Mouse (Mus musculus) liver, embryonic 12.5 days (tissue): ENCODE results near the gene Ttc13. TPM values are rescaled to one million over a fixed set of nuclear protein-coding genes. Genes with fewer than 3 reads are reported as not detected.

ENCODE experiments used
- ATAC-seq: fragments of 200-750 bp; cut with Nextera tagmentation; 2 replicates; pipeline ENCODE4 v1.8.0; 2017; ENCODE audit warnings: moderate number of reproducible peaks, mild to moderate bottlenecking, moderate library complexity
- H3K27ac ChIP-seq: fragments of 300-500 bp; sonication (generic); 2 replicates; pipeline ENCODE4 v1.5.1; 2016; ENCODE audit warnings: mild to moderate bottlenecking
- H3K27me3 ChIP-seq: fragments of 300-500 bp; sonication (generic); replicated peaks from 2 replicates; pipeline ENCODE4 v1.6.1; 2016; ENCODE audit warnings: mild to moderate bottlenecking, moderate library complexity
- H3K36me3 ChIP-seq: fragments of 300-500 bp; sonication (generic); 2 replicates; pipeline ENCODE4 v1.6.1; 2016; ENCODE audit warnings: mild to moderate bottlenecking, moderate library complexity
- H3K4me1 ChIP-seq: fragments of 300-500 bp; sonication (generic); 2 replicates; pipeline ENCODE4 v1.6.1; 2016
- H3K4me2 ChIP-seq: fragments of 300-500 bp; sonication (generic); 2 replicates; pipeline ENCODE4 v1.6.1; 2016; ENCODE audit warnings: mild to moderate bottlenecking, moderate library complexity
- H3K4me3 ChIP-seq: fragments of 300-500 bp; sonication (generic); 2 replicates; pipeline ENCODE4 v1.5.1; 2016; ENCODE audit warnings: mild to moderate bottlenecking, moderate library complexity
- H3K9ac ChIP-seq: fragments of 300-500 bp; sonication (generic); 2 replicates; pipeline ENCODE4 v1.6.1; 2016; ENCODE audit warnings: mild to moderate bottlenecking, moderate library complexity
- H3K9me3 ChIP-seq: fragments of 300-500 bp; sonication (generic); replicated peaks from 2 replicates; pipeline ENCODE4 v1.6.1; 2016; ENCODE audit warnings: mild to moderate bottlenecking, moderate library complexity
- WGBS: fragments of 180-500 bp; shearing (Covaris S2); methylation state at CpG from one replicate; pipeline ENCODE4 v1.1.7; 2016; ENCODE audit not compliant: insufficient replicate concordance; 5-methylcytosine and 5-hydroxymethylcytosine counted together
- polyA plus RNA-seq: library from polyadenylated mRNA; unstranded; fragments of >200 nt; fragmentation: Nextera tagmentation; extraction: Ambion mirVana; gene quantifications from 2 replicates; pipeline ENCODE4 v1.2.1, GENCODE M21; 2016

Ttc13 gene
- polyA plus RNA-seq, 1 experiment from 2014 or later: 32.4 TPM

GRCm38 (mm10) chr8:124651776-124652175, 70.0 kb downstream of the Ttc13 start:
- H3K4me1 ChIP-seq: peaks cover 49% of the 10 kb centered on the region
- no peaks in the 10 kb centered on the region for H3K9me3 ChIP-seq

DNA sequence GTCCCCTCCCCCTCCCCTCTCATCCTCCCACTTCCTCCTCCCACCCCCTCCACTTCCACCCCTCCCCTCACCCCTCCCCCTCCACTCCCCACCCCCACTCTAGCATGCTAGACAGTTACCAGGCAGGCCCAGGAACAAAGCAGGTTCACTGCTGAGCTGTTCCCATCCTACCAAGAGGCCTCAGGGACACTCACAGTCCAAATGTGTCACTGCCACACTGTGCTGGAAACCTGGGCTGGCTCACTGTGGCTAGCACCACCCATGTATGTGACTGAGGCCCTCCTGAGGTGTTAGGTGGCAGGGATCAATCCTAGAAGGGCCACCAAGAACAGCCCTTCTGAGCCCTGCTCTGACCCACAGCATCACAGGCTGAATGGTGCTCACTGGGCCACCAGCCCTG, 73.5 kb downstream of the Ttc13 start:
- H3K4me3 ChIP-seq: no peak overlapping the region
- no peak overlapping the region for H3K27ac ChIP-seq
- peaks cover 32% of the 10 kb centered on the region for H3K4me1 ChIP-seq
- H3K36me3 ChIP-seq: peaks cover 15% of the 10 kb centered on the region
- H3K4me2 ChIP-seq: no peak overlapping the region
- H3K27me3 ChIP-seq: no peaks in the 10 kb centered on the region
- ATAC-seq: peak; percentile 13; the same call in 1 of the 2 replicates
- H3K9ac ChIP-seq: no peak overlapping the region
- no peaks in the 10 kb centered on the region for H3K9me3 ChIP-seq

More at GRCm38 (mm10) chr8:124651776-124652175, 70.0 kb downstream of the Ttc13 start:
- ATAC-seq: 0 out of 2 replicates have a peak, but pooled peaks have one; percentile 50
- Histone ChIP-seq H3K27ac (peak overlapping the region; percentile 53), H3K9ac (no peak overlapping the region), H3K27me3 (no peaks in the 10 kb centered on the region), H3K4me2 (no peak overlapping the region), H3K36me3 (peaks cover 16% of the 10 kb centered on the region; the same call in 1 of the 2 replicates), H3K4me3 (no peak overlapping the region)
- 81% methylated on average over 20 of the region's 20 CpGs for WGBS

DNA sequence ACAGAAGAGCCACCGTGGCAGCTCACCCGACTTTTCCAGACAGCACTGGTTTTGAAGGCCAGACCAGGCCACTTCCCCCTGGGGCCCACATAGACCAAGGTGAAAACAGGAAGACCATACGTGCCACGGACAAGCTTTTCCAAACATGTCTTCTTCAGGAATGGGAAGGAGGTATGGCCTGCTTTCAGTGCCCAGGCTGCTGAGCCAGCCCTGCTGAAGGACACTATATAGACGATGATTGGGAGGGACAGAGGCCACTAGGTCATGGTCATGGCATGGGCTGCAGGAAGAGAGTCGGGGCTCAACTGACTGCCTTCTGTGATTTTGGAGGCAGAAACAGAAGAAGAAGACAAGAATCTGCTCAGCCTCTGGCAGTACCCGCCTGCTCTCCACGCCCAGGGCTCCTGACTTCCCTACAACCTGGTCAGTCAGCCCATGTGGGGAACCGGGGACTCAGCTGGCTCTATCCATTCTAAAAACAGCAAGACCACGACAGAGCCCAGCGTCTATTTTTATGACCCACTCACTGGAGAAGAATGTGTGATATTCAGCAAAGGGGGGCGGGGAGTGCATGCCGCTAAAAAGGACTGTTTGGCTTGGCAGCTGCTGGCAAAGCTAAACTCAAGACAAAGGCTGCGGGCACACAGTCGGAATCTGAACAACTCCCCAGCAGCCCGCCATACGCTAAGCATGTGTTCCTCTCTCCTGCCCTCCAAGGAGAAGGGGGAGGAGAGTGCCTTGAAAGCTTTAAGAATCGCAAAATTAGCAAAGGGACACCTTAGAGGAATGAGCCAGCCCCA, 78.0 kb downstream of the Ttc13 start:
- H3K9me3 ChIP-seq: no peaks in the 10 kb centered on the region
- 0 out of 2 replicates have a peak overlapping the region, but pooled peaks have one; percentile 39 for H3K27ac ChIP-seq
- H3K36me3 ChIP-seq: peaks cover 25% of the 10 kb centered on the region
- no peak overlapping the region for H3K4me2 ChIP-seq
- no peak for ATAC-seq
- H3K9ac ChIP-seq: no peak overlapping the region
- H3K4me1 ChIP-seq: peaks cover 19% of the 10 kb centered on the region
- no peak overlapping the region for H3K4me3 ChIP-seq
- H3K27me3 ChIP-seq: no peaks in the 10 kb centered on the region
- 64% methylated on average over 18 of the region's 18 CpGs for WGBS

- no peak for ATAC-seq
- 83% methylated on average over 8 of the region's 8 CpGs for WGBS
- Histone ChIP-seq H3K4me1 (peaks cover 12% of the 10 kb centered on the region), H3K36me3 (peaks cover 45% of the 10 kb centered on the region), H3K4me2 (no peak overlapping the region), H3K27me3 (no peaks in the 10 kb centered on the region), H3K4me3 (no peak overlapping the region), H3K9ac (no peak overlapping the region), H3K27ac (no peak overlapping the region), H3K9me3 (no peaks in the 10 kb centered on the region)
Observed at GRCm38 (mm10) chr8:124641599-124641998, 80.2 kb downstream of the Ttc13 start.

GRCm38 (mm10) chr8:124635247-124635502, 86.6 kb downstream of the Ttc13 start:
- no peaks in the 10 kb centered on the region for H3K9me3 ChIP-seq
- no peak overlapping the region for H3K4me2 ChIP-seq
- no peak overlapping the region for H3K27ac ChIP-seq
- ATAC-seq: no peak
- H3K27me3 ChIP-seq: no peaks in the 10 kb centered on the region
- no peak overlapping the region for H3K4me3 ChIP-seq
- no peaks in the 10 kb centered on the region for H3K4me1 ChIP-seq
- 66% methylated on average over 8 of the region's 8 CpGs for WGBS
- no peak overlapping the region for H3K9ac ChIP-seq
- H3K36me3 ChIP-seq: peaks cover 32% of the 10 kb centered on the region

DNA sequence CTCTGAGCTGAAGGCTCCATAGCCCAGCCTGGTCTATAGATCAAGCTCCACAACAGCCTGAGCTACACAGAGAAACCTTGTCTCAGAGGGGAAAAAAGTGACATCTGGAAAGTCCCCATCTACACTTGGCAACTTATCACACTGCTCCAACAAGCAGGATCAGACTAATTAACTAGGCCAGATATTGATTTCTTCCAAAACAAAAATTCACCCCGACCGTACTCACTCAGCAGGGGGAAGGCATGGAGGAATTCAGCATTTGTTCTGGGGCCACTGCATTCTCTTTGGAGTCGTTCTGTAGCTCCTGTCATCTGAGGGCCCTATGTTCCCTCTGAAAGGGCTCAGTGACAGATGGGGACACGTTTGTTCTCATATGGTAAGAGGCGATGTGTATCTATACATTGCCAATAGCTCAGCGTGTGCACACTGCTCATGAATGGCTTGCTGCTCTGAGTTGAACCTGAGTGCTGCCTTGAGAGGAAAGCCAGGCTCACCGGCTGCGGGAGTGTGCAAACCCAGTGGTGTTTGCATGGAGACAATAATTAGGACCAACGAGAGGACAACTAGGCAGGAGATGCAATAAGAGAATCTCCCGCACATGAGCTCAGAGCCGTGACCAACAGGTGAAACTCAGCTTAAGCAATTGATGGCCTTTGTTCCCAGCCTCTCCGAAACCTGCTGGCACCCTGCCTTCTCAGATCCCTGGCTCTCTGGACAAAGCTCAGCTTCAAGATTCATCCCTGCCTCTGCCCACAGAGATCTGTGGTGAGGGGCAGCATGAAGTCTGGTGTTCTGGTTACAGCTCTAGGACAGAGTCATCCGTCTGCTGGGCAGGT, 87.2 kb downstream of the Ttc13 start:
- no peak overlapping the region for H3K4me2 ChIP-seq
- no peak overlapping the region for H3K27ac ChIP-seq
- H3K9ac ChIP-seq: no peak overlapping the region
- WGBS: 76% methylated on average over 13 of the region's 13 CpGs
- H3K36me3 ChIP-seq: peaks cover 32% of the 10 kb centered on the region
- H3K9me3 ChIP-seq: no peaks in the 10 kb centered on the region
- no peaks in the 10 kb centered on the region for H3K27me3 ChIP-seq
- no peak overlapping the region for H3K4me3 ChIP-seq
- no peaks in the 10 kb centered on the region for H3K4me1 ChIP-seq
- no peak for ATAC-seq

DNA sequence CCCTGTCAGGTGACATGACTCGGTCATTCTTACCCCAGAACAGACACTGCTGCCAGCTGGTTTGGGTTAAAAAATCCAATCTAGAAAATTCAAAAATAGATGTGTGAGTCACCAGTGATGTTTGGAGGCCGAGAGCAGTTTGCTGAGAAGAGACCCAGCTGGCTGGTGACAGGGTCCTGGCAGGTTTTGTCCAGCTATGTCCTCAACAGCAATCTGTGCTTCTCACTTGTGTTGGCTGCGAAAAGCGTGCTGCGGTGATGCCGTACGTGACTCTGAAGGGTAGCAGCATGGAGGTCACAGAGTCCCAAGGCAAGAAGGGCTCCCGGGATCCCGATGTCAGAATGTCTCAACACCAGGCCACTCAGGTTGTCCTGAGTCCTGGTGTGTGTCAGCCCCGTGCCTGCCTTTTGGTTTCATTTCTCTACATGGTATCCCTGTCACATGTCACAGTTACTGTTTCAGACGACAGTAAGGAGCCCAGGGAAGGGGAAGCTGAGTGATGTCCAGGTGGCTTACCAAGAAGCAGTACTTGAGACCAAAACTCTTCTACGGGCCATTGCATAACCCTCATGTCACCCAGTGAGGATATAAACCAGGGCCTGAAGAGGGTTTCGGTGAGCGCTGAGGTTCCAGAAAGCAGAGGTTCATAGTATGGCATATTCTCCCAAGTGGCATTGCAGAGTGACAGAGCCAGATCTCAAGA, 88.6 kb downstream of the Ttc13 start:
- Histone ChIP-seq H3K9me3 (no peaks in the 10 kb centered on the region), H3K4me3 (no peak overlapping the region), H3K4me1 (no peaks in the 10 kb centered on the region), H3K4me2 (no peak overlapping the region), H3K27me3 (no peaks in the 10 kb centered on the region), H3K9ac (no peak overlapping the region), H3K27ac (no peak overlapping the region), H3K36me3 (peaks cover 19% of the 10 kb centered on the region)
- ATAC-seq: no peak
- 67% methylated on average over 14 of the region's 14 CpGs for WGBS

GRCm38 (mm10) chr8:124631966-124632365, 89.8 kb downstream of the Ttc13 start:
- no peaks in the 10 kb centered on the region for H3K4me1 ChIP-seq
- H3K9ac ChIP-seq: no peak overlapping the region
- H3K4me2 ChIP-seq: no peak overlapping the region
- no peak overlapping the region for H3K27ac ChIP-seq
- peaks cover 8% of the 10 kb centered on the region for H3K36me3 ChIP-seq
- WGBS: 53% methylated on average over 7 of the region's 7 CpGs
- no peak overlapping the region for H3K4me3 ChIP-seq
- ATAC-seq: no peak
- no peaks in the 10 kb centered on the region for H3K9me3 ChIP-seq
- no peaks in the 10 kb centered on the region for H3K27me3 ChIP-seq

GRCm38 (mm10) chr8:124630891-124631290, 90.9 kb downstream of the Ttc13 start:
- Histone ChIP-seq H3K4me1 (no peaks in the 10 kb centered on the region), H3K4me2 (no peak overlapping the region), H3K9ac (no peak overlapping the region), H3K27ac (no peak overlapping the region), H3K4me3 (no peak overlapping the region), H3K36me3 (no peaks in the 10 kb centered on the region), H3K9me3 (no peaks in the 10 kb centered on the region), H3K27me3 (no peaks in the 10 kb centered on the region)
- WGBS: 60% methylated on average over 4 of the region's 4 CpGs
- no peak for ATAC-seq

DNA sequence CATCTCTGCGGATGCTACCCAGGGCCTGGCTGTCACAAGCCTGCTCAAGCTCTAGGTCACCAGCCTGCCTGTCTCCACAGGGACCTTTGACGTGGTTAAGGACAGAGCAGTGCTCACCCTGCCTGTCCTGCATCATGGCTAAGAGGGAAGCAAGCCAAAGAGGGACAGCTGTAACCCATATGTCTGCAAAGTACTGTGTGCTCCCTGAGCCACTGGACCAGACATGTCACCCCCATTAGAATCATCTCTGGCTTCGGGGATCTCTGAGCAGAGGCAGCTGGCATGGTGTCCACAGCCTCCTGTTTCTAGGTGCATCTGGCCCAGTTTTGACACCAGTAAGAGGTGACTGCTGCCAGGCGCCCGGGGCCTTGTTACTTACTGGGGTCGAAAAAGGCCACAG, 91.3 kb downstream of the Ttc13 start:
- no peaks in the 10 kb centered on the region for H3K4me1 ChIP-seq
- H3K9ac ChIP-seq: no peak overlapping the region
- no peaks in the 10 kb centered on the region for H3K9me3 ChIP-seq
- H3K27me3 ChIP-seq: no peaks in the 10 kb centered on the region
- no peak overlapping the region for H3K4me2 ChIP-seq
- 75% methylated on average over 6 of the region's 6 CpGs for WGBS
- no peaks in the 10 kb centered on the region for H3K36me3 ChIP-seq
- ATAC-seq: no peak
- no peak overlapping the region for H3K27ac ChIP-seq
- no peak overlapping the region for H3K4me3 ChIP-seq

DNA sequence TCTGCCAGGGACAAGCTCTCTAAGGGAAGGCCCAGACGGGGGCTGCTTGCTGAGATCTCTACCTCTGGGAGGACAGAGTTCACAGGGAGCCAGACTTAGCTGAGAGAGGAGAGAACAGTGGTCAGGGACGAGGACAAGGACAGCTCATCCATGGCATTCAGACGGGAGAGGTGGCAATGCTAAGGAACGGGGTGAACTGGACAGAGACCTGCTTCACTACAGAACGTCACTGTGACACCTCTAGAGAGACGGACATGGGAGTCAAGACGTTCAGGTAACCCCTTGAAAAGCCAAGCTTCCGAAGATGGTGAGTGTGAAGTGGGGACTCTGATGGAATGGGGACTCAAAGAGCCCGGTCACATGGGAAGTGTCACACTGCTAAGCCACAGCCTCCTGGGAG, 95.5 kb downstream of the Ttc13 start:
- H3K27ac ChIP-seq: no peak overlapping the region
- 67% methylated on average over 9 of the region's 9 CpGs for WGBS
- H3K36me3 ChIP-seq: no peaks in the 10 kb centered on the region
- no peaks in the 10 kb centered on the region for H3K9me3 ChIP-seq
- H3K4me1 ChIP-seq: no peaks in the 10 kb centered on the region
- H3K4me3 ChIP-seq: no peak overlapping the region
- no peak overlapping the region for H3K9ac ChIP-seq
- H3K4me2 ChIP-seq: no peak overlapping the region
- no peak for ATAC-seq
- no peaks in the 10 kb centered on the region for H3K27me3 ChIP-seq
